Mouse (Mus musculus) layer of hippocampus, postnatal 10 days (tissue): Measurements from ENCODE around the gene Gtpbp1. TPM values are rescaled to one million over a fixed set of nuclear protein-coding genes. Genes with fewer than 3 reads are reported as not detected.

ENCODE experiments used
- total RNA-seq, 2 experiments: library from RNA; stranded (reverse); gene quantifications; 2 replicates each; pipeline ENCODE4 v1.2.3; 2021

The Gtpbp1 gene
- total RNA-seq, 2 experiments from 2014 or later: 42.5 to 46.8 TPM

Other genes with a start within 250 kb of the Gtpbp1 start
- 100 to 1,000 TPM; 172 to 178 TPM for gene Csnk1e, start 235.3 kb upstream of the Gtpbp1 start, total RNA-seq
- 10 to 100 TPM; 57.7 to 66.4 TPM for gene Kcnj4, start 185.6 kb upstream of the Gtpbp1 start, total RNA-seq
- gene Kdelr3, start 174.4 kb upstream of the Gtpbp1 start, total RNA-seq: 1 to 10 TPM; 1.0 to 1.3 TPM
- 100 to 1,000 TPM; 381 to 420 TPM for gene Ddx17, start 144.1 kb upstream of the Gtpbp1 start, total RNA-seq
- 1 to 10 TPM; 1.3 to 1.7 TPM for gene Dmc1, start 85.7 kb upstream of the Gtpbp1 start, total RNA-seq
- 10 to 100 TPM in 1 of 2 experiments, 1 to 10 TPM in 1; 9.2 to 10.1 TPM for gene Fam227a, start 31.9 kb upstream of the Gtpbp1 start, total RNA-seq
- 10 to 100 TPM; 55.6 to 56.6 TPM for gene Cby1, start 31.6 kb upstream of the Gtpbp1 start, total RNA-seq
- 100 to 1,000 TPM in 1 of 2 experiments, 10 to 100 TPM in 1; 99.9 to 107 TPM for gene Tomm22, start 20.0 kb upstream of the Gtpbp1 start, total RNA-seq
- gene Josd1, start 2.9 kb upstream of the Gtpbp1 start, total RNA-seq: 10 to 100 TPM; 36.6 to 40.5 TPM
- 10 to 100 TPM; 16.1 to 19.1 TPM for gene Sun2, start 51.7 kb downstream of the Gtpbp1 start, total RNA-seq
- gene Dnal4, start 87.0 kb downstream of the Gtpbp1 start, total RNA-seq: 10 to 100 TPM; 31.9 to 33.4 TPM
- 100 to 1,000 TPM; 648 to 749 TPM for gene Nptxr, start 113.9 kb downstream of the Gtpbp1 start, total RNA-seq
- 10 to 100 TPM; 12.5 to 13.3 TPM for gene Npcd, start 143.4 kb downstream of the Gtpbp1 start, total RNA-seq
- 100 to 1,000 TPM; 252 to 277 TPM for gene Cbx6, start 143.8 kb downstream of the Gtpbp1 start, total RNA-seq
- 1 to 10 TPM; 6.9 to 7.0 TPM for gene Apobec3, start 200.8 kb downstream of the Gtpbp1 start, total RNA-seq